Mouse (Mus musculus) cortical plate, adult 2 months (tissue): Measurements from ENCODE around the gene Dhx33. TPM values are rescaled to one million over a fixed set of nuclear protein-coding genes. Genes with fewer than 3 reads are reported as not detected.

Experiments used
- H3K27ac ChIP-seq: fragments of 200-500 bp; 2 replicates; pipeline ENCODE4 v1.5.1; 2012; ENCODE audit warnings: low read length, control low read depth, inconsistent platforms; ENCODE audit not compliant: insufficient read depth
- H3K4me1 ChIP-seq: fragments of 200-500 bp; 2 replicates; pipeline ENCODE4 v1.6.1; 2011; ENCODE audit warnings: low read length; ENCODE audit not compliant: control insufficient read depth, insufficient read depth
- H3K4me3 ChIP-seq: fragments of 200-500 bp; 2 replicates; pipeline ENCODE4 v1.5.1; 2011; ENCODE audit warnings: mild to moderate bottlenecking, low read length, control low read depth; ENCODE audit not compliant: insufficient read depth
- CTCF ChIP-seq: fragments of 200-500 bp; IDR thresholded peaks from 2 replicates; pipeline ENCODE4 v1.5.1; 2011; ENCODE audit warnings: mild to moderate bottlenecking, control low read depth, low read length; ENCODE audit not compliant: insufficient read depth; ENCODE audit errors: extremely low read depth
- POLR2A ChIP-seq: fragments of 200-500 bp; IDR thresholded peaks from 2 replicates; pipeline ENCODE4 v1.6.1; 2011; ENCODE audit warnings: mild to moderate bottlenecking, low read length, control low read depth; ENCODE audit not compliant: insufficient read depth; ENCODE audit errors: extremely low read depth
- polyA plus RNA-seq: library from polyadenylated mRNA; depleted of rRNA; stranded (reverse); fragments of >200 nt; gene quantifications from 2 replicates; pipeline ENCODE4 v1.2.3, GENCODE M21; 2012; rRNA removed

The Dhx33 gene
- 24.8 and 29.9 TPM in 2 replicates for polyA plus RNA-seq

DNA sequence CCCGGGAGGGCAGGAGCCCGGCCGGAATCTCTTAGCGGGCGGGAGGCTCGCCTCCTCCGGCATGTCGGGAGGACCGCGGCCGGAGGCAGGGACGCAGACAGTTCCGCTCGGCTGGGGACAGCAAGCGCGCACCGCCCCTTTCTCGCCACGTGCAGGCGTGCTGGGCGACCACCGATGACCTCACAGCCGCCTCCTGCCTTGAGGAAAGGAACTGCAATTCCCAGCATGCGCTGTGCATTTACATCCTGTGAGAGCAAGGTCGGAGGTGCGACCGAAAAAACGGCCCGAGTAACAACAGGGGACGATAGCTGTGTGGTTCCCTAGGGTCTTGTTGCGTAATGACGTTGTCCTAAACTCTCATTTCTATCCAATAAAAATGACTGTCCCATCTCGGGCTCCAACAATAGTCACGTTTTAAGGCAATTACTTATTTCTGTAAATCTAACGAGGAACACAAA, at the start of gene Dhx33:
Dhx33 (minus strand) TSS at position 122 of the 458 bp plus-strand sequence.
- TF ChIP-seq POLR2A (no peak; the same call in 1 of the 2 replicates), CTCF (no peak)
- Histone ChIP-seq H3K4me3 (peak within 1 kb of the TSS; percentile 92), H3K4me1 (peaks cover 5% of the 10 kb centered on the region; the same call in 1 of the 2 replicates), H3K27ac (no peak within 1 kb of the TSS)

DNA sequence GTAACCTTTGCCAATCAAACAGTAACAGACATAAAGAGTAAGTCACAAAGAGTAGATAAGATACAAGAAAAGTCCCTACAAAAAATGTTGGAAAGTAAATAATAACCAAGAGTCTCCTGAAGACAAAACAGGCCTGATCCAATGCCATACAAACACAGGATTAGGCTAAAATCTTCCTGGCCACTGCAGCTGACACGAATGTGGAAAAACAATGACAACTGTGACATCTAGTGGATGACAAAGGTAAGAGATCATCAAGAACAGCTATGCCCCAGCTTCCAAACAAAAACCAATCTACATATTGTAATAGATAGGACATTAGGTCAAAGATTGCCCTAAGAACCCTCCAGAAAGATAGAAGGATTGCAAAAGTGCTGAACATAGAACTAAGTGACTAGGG, 48.3 kb upstream of the Dhx33 start:
- Histone ChIP-seq H3K4me1 (no peaks in the 10 kb centered on the region), H3K4me3 (no peak overlapping the region), H3K27ac (no peak overlapping the region)
- TF ChIP-seq CTCF (peak; percentile 48; the same call in 1 of the 2 replicates), POLR2A (no peak)

DNA sequence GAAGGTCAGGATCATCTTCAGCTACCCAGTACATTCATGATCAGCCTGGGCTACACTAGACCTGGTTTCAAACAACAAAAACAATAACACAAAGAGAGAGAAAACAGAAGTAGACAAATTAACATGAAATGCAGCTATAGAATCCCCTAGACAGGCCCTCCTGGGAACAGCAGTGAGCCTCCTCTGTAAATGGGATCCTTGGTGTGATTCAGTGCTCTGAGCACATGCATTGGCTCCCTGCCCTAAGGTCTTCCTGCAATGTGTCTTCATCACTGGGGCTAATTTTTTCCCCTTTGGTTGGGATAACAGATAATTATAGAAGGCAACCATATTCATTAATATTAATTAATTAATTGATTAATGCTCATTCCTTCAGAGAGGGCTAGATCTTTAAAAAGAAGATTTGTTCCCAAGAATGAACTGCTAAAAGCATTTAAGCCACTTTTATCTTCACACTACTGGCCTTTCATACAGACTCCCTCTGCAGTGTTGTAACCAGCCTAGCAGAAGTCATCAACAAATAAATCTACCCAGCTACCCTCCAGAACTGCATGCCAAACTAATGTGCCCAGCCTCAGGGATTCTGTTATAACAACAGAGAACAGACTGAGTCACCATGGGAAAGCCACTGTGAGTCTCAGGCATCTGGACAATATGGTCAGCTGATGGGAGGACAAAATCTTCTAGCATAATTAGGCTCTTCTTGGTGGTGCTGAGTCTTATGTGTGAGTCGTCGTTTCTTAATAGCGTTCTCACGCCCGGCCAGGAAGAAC, 35.5 kb upstream of the Dhx33 start:
- Histone ChIP-seq H3K27ac (no peak overlapping the region), H3K4me1 (no peaks in the 10 kb centered on the region; the same call in 1 of the 2 replicates), H3K4me3 (no peak overlapping the region)
- no peak for TF ChIP-seq CTCF
- no peak for TF ChIP-seq POLR2A

DNA sequence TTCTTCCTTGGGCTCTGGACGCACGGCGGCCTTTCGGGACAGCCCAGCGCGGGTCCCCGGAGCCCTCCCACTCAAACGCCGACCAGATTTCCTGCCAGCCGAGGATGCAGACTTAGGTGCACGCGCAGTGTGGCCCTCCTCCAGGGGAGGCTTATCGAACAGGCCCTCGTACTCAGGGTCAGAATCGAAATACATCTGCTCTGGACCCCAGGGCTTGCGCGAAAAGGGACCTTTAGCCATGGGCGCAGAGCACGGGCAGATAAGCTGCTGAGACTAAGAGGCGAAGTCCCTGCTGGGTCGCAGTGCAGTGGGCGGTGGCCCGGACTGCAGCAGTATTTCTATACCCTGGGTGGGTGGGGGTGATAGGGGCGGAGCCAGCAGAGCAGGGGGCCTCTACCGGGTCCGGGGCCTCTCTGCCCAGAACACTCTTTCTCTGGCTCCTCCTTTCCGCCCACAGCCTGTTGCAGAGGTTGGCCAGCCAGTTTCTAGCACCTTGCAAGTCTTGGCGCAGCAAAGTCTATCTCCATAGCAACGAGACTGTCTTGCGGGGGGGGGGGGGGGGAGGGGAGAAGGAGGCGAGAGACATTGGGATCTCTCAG, 29.0 kb upstream of the Dhx33 start, which contains the start of gene 6330403K07Rik:
6330403K07Rik (minus strand) TSS at position 351 of the 599 bp plus-strand sequence.
- H3K4me3 ChIP-seq: peak within 1 kb of the TSS; percentile 75
- TF ChIP-seq CTCF (no peak), POLR2A (peak; percentile 80)

DNA sequence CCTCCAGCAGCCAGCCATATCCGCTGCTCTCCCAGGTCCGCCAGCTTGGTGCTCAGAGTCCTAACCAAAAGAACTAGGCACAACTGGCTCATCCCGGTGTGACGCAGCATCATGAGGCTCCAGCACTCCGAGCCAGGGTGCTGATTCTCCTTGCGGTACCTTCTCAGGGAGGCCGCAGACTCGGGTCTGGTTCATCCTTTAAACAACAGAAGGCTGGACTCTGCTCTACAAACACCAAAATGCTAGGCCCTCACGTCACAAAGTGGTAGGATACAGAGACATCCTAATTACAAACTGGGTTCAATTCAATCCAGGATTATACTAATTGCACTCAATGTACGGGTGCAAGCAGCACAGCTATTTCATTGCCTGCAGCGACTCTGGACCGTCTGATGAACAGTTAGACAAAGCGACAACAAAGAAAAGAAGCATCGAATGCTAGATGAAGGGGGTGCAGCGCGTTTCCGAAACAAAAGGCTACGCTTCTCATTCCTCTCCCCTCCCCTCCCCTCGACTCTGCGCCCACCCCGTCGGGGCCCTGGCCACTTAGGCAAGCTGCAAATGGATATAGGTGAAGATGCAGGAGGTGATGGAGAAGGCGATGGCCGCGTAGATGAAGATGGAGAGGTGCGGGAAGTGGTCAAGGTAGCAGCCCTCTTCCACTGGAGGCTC, 28.4 kb upstream of the Dhx33 start:
- TF ChIP-seq CTCF (no peak), POLR2A (peak; percentile 52; the same call in 1 of the 2 replicates)
- peak overlapping the region; percentile 86 for H3K27ac ChIP-seq
- no peaks in the 10 kb centered on the region for H3K4me1 ChIP-seq
- H3K4me3 ChIP-seq: peak overlapping the region; percentile 75

More for the DNA sequence above, 29.0 kb upstream of the Dhx33 start, which contains the start of gene 6330403K07Rik:
- peak within 1 kb of the TSS; percentile 86 for H3K27ac ChIP-seq
- H3K4me1 ChIP-seq: no peaks in the 10 kb centered on the region

DNA sequence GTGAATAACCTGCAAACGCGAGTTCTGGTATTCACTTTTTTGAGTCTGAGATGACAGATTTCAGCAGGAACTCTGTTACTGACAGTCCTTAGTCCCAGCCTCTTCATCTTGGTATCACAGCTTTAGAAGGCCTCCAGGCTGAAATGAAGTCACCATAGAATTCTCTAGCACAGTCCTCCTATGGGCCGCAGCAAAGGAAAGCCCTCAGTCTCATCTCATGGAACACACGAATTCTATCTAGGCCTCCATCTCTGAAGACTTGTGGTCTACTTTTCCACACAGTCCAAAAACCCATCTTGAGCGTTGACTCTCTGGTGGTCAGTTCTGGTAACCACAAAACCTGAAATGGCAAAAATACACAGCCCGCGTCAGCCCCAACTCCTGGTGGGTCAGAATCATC, 27.8 kb upstream of the Dhx33 start:
- H3K4me1 ChIP-seq: no peaks in the 10 kb centered on the region
- peak overlapping the region; percentile 75 for H3K4me3 ChIP-seq

DNA sequence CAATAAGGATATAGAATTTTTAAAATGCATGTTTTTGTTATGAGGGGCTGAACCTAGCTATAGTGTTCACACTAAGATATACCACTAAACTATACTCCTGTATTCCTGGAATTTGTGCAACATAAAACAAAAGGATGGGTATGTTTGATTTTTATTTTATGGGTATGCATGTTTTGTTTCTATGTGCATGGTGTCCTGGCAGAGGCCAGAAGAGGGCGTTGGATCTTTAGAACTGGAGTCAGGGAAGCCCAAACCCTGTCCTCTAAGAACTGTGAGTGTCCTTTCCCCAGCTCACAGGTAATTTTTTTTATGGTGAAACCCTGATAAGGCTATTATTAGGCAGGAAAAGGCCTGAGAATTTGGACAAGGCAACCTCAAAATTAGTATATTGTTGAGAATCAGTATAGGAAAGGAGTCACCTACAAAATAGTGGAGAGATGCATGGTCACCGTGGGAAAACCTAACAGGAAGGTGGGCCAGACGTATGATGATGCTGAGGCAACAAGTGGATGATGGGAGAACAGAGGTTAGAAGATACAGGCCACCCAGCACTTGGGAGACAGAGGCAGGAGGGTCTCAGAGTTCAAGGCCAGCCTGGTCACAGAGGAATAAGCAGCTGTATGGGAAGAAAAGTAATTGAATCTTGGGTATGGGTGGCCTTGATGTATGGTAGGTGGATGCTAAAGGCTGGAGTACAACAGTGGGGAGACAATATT, 25.3 kb upstream of the Dhx33 start:
- H3K27ac ChIP-seq: no peak overlapping the region
- TF ChIP-seq CTCF (peak; percentile 16; the same call in 1 of the 2 replicates), POLR2A (no peak)
- no peak overlapping the region for H3K4me3 ChIP-seq
- H3K4me1 ChIP-seq: no peaks in the 10 kb centered on the region

More for the DNA sequence above, 27.8 kb upstream of the Dhx33 start:
- no peak for TF ChIP-seq POLR2A
- no peak for TF ChIP-seq CTCF
- H3K27ac ChIP-seq: peak overlapping the region; percentile 86

DNA sequence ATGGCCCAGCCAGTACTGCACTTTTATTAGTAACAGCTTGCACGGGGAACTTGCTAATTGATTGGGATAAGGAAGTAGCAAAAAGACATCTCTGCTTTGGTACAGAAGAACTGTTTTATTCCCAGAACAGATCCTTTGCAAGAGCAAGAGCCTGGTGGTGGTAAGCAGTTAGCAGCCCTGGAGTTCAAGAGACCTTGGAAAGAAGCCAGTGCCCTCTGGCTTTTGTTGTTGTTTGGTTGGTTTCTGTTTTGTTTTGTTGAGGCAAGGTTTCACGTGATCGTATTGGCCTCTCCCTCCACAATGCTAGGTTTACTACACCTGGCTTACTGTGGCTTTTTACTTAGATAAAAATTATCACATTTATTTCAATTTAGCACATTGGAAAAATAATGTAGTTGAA, 24.0 kb upstream of the Dhx33 start:
- Histone ChIP-seq H3K4me1 (no peaks in the 10 kb centered on the region), H3K4me3 (no peak overlapping the region), H3K27ac (no peak overlapping the region)
- TF ChIP-seq CTCF: no peak
- TF ChIP-seq POLR2A: no peak
